Mouse (Mus musculus) left cerebral cortex, adult 9 months (tissue): ENCODE results near the gene D430041D05Rik.

ENCODE experiments used
- DNase-seq, 2 experiments: peaks; one replicate each; pipeline ENCODE4 v3.0.0; 2022; ENCODE audit warnings: low spot score in 2 of 2

D430041D05Rik gene

DNA sequence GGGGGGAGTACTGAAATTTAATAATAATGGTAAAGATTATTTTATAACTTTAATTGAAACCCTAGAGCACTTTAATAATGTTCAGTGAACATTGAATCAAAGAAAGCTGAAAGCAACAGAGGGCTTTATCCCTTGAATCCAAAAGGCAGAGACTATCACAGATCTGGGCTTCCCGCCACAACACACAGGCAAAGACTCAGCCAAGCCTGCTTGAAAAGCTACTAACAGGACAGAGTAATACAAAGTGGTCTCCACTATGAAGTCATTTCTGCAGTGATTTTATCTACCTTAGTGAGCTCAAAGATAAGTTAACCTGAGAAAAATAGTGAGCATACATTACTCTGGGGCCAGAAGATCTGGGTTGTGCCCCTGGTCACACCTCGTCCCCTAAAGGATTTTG, 128.0 kb downstream of the D430041D05Rik start:
- DNase-seq = no peak

DNA sequence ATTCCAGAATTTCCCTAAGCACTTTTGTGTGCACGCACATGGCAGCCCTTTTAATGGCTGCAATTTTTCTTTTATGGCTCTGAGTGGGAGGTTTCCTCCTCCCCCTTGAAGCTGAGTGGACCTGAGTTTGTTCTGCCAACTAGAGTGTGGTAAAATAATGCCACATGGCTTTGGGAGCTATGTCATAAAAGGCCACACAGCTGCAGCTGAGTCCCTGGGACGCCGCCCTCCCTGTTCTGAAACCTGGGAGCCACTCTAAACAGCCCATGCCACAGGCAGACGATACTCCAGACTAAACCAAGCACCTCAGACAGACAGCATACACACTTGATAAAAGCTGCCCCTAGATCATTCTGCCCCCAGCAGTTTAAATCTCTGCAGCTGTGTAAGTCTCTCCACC, 143.8 kb downstream of the D430041D05Rik start:
- DNase-seq = no peak

DNA sequence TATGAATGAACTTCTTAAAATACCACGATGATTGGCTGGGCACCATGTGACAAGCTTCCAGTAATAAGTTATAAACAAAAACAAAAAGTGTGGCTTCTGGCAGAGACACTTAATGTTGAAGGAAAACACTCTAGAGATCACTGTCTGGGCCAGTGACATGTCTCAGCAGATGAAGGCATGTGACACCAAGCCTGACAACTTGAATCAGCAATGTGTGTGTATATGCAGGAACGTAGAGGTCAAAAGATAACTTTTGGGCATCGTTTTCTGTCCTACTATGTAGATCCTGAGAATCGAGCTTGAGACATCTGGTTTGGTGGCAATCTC, 149.1 kb downstream of the D430041D05Rik start:
- no peak for DNase-seq

DNA sequence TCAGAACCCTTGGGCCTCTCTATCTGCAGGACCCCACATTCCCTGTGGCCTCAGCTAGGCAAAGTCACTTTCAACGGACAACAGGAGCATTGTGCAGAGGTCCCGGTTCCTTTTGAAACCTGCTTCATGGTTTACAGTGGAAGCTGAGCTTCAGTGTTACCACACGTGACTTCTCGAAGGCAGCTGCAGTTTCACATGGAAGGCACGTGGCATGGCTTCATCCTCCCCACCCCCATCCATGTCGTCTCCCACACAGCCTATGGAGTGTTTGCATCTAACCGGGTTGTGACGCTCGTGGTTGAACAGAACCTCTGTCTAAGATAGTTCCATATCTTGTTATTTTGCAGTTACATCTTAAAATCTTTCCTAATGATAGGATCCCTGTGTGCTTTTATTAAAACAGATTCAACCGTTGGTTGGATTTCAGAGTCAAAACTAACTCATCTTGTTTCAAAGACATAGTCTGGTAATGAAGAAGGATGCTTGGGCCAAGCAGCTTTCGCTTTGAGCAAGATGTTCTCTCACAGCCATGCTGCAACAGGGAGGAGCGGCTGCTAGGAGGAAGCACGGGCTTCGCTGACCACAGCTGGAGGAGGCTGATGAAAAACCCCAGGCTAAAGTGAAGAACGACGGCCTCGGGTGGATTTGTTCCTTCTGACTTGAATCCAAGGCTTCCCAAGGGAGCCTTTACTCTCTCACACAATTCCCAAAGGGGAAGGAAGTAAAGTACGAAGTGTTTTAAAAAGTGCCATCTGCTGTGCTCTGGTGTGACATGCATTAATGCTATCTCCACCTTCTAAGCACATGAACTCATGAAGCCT, 149.7 kb downstream of the D430041D05Rik start:
- no peak for DNase-seq

DNA sequence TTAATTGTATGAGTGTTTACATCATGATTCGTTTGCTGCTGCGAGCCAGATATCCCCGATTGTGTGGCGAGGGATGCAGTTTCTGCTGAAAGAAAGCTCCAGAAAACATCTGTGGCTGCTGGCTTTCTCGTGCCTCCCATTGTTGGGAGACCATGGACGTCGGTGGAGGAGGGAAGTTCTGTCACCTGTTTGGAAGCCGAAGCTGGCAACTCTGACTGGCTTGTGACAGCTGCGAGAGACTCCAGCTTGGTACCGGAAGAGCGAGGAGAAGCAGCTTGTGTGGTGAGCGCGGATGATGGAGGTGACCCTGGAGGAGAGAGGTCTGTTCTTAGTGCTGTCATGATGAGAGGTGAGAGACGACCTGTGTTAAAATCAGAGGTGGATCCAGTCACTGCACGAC, 154.2 kb downstream of the D430041D05Rik start:
- DNase-seq = no peak

DNA sequence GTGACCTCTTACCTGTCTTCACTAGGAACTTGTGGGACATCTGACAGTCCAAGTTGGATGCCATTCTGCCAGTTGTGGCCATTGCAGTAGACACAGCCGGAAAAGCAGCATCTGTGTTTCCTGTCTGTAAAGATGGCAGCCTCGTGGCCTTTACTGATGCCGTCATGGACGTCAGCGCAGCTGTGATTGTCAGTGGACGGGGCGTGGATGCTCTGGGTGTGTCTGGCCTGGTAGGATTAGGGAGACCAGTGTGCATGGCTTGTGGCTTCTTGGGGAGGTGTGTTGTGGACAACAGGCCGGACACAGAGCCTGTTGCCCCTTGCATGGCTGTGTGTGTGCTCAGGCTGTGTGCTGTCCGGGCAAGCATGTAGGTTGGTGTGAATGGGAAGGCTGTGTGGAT, 155.9 kb downstream of the D430041D05Rik start:
- no peak for DNase-seq

DNA sequence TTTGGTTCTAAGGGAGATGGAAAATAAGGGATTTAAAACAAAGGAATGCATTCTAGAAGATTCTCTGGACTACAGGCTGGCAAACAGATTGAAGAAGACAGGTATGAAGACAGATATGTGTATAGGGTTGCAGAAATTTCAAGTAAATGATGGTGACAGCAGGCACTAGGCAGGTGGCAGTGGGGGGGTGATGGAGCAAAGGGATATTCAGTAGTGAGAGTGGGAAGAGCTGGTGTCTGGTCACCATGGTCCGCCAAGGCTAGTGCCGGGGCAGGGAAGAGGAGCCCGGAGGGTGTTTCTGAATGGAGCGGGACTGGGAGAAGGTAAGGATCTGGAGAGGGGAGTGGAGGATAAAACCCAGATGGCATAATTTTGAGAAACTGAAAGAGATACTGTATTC, 157.5 kb downstream of the D430041D05Rik start:
- no peak for DNase-seq

DNA sequence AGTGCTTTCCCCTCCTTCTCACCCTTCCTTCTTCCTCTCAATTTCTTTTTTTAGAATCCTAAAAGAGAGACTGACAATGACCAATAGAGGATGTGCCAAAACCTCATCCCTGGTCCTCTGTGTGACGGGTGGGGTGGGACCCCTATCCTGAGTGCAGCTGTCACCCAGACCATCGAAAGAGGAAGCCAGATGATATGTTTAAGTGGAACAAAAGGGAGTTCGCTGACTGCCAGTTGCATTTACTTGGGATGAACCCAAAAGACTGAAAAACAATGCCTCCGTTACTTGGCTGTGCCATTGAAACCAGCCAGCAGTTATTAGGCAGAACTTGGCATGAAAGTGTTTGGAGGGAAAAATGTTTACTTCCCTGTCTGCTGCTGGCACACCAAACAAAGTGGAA, 159.2 kb downstream of the D430041D05Rik start:
- DNase-seq = no peak

DNA sequence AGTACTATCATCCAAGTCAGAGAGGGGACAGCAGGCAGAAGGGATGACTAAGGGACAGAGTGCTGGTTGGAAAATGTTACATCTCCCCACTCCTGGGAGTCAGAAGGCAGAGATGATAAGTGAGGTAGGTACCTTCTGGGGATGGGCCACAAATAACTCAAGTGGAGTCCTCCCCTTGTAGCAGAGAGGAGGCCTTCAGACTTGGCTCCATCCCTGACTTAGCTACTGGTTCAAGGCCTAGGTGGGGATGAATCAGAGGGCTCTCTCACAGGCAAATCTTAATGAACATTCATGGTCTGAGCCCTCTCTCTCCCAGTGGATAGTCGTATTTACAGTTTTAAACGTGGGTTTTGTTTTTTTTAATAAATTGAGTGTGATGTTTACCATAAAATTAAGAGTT, 161.0 kb downstream of the D430041D05Rik start:
- no peak for DNase-seq

DNA sequence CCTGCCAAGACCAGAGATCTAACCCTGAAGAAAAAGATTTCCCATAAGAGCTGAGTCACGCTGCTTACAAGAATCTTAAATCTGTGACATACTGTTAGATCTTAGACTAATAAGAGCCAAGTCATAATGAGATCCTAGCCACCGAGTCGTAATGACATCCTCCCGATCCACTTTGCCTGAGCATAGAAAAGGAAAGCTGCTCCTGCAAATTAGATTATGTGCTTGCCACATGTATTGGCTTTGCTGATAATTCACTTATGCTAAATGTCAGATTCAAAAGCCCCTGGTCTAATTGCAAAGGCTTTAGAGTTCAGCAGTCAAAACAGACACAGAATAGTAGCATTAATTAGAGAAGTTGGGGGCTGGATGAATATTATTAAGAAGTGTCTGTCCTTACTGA, 164.0 kb downstream of the D430041D05Rik start:
- no peak for DNase-seq

DNA sequence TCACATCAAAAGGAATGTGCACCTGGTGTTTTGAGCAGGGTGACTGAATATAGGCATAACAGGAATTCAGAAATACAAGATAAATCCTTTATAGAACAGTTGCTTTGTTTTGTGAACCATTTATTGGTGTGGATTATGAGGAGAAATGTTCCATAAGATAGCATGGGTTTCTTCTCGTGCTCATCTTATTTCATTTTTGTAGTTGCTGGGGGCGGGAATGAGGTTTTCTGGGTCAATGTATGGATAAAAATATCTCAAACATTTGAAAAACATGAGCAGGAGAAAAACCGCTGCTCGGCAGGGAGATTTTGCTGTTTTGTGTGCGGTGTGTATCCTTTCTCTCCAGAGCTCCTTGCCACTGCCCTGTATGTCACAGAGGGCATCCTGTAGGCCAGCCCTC, 168.8 kb downstream of the D430041D05Rik start:
- no peak for DNase-seq

DNA sequence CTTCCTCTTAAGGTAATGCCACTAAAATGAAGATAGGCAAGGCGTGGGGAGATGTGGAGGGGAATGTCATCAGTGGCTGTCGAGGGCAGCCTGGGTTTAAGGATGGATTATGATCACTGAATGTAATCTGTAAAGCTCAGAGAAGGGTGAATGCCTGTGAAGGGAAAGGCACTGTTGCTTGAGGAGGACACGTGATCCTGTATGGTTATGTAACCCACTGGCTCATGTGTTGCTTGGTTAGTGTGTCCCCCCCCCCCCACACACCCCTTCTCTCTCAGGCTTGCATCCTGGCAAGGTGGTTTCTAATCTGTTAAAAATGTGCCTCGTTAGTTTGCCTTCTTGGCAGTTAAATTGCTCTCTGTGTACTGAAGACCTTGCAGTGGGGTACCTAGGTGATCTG, 173.7 kb downstream of the D430041D05Rik start:
- no peak for DNase-seq

DNA sequence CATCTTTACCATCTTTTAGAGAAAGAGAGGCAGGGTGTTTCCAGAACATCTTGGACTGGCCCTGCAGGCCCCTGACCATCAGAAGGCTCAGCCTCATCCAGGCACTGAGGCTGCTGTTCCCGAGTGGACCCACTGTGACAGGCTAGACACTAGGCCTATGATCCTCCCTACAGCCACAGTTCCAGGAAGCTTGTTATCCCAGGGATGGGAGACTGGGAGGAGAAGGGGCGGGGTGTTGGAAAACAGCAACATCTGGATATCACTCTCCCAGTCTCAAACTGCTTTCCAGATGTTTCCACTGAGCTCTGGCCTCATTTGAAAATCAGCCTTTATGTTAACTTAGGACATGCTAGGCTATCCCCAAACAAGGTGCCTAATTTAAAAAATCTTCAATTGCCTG, 180.4 kb downstream of the D430041D05Rik start:
- DNase-seq = no peak

DNA sequence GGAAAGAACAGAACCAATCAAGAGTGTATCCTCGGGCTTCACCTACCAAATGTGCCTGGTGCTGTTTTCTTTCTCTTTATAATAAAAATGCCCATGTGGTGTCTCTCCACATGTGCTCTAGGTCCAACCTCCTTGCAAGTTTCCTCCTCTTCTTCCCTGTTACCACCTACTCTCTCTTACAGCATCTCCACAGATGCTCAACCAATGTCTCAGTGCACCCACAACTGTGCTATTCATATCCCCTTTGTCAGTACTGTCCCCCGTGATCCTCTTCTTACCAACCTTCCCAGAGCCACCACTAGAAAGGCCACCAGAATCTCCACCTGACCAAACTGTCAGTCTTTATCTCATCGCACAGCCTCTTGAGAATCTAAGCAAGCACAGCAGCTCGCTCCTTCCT, 184.8 kb downstream of the D430041D05Rik start:
- peak; percentile 52 to 53 for DNase-seq

DNA sequence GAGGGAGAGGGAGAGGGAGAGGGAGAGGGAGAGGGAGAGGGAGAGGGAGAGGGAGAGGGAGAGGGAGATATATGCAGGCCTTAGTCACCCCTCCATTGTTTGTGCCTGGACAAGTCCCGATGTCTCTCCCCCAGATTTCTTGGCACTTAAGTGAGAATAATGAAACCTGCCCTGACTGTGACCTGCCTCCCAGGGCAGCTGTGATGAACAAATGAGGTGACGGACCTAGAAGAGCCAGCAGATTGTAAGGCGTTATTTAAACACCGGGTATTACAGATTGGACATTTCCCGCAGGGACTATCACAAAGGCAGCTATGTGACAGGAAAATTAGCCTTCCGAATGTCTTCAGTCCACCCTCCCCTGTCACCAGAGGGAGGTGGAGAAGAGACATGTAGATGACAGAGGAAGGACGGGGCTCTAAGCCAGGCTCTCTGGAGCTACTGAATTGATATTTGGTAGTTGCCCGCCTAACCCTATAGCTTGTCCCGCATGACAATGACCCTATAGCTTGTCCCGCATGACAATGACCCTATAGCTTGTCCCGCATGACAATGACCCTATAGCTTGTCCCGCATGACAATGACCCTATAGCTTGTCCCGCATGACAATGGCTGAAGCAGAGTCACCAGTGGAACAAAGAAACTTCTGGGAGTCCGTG, 191.0 kb downstream of the D430041D05Rik start:
- no peak for DNase-seq

DNA sequence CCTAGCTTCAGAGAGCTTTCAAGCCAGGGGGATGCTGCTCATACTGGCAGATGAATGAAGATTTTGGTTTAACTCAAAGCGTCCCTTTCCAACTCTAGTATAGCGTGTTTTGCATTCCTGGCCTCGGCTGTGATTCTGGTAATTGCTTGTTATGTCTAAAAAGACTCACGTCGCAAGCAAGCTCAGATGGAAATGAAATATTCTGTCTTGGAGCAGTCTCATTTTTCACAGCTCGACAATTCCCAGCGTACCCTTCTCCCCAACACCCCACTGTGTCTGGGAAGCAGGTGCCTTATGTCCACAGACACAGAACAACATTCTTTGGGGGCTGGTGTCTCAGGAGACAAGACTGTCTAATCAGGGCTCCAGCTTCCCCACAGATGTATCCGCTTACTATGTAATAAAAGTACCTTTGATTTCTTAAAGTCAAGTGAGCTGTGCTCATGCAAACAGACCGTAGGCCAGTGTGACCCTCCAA, 192.2 kb downstream of the D430041D05Rik start:
- DNase-seq = no peak

DNA sequence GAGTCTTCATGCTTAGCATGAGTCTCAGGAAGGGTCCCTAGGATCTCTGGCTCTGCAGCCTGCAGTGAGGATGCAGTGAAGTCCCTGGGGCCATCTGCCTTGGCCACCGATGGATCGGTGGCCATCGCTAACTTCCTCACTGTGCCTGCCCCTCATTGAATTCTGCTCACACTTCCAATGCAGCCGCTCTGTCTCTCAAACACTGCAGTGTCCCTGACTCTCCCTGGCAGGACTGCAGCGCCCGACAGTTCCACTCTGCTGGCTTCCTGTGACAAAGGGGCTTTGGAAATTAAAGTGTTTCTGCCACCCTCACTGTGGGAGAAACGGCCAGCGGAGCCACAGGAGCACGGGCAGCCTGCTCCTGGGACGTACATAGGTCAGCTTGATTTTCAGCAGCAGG, 192.7 kb downstream of the D430041D05Rik start:
- DNase-seq = no peak

DNA sequence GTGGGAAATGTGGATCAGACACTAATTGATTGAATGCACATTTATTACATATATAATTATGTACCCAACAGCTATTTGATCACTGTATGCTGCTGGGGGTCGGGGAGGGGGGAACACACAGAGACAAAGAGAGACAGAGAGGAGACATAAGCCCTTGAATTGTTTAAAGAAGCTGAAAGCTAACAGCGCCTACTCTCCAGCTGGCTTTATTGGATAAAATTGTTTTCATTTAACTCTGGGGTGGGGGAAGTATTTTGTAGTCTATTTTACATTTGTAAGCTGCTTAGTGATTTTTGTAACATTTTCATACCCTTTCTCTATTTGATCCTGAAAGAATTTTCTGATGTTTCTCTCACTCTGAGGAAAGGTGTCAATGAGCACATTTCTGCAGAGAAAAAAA, 201.4 kb downstream of the D430041D05Rik start:
- DNase-seq = no peak

DNA sequence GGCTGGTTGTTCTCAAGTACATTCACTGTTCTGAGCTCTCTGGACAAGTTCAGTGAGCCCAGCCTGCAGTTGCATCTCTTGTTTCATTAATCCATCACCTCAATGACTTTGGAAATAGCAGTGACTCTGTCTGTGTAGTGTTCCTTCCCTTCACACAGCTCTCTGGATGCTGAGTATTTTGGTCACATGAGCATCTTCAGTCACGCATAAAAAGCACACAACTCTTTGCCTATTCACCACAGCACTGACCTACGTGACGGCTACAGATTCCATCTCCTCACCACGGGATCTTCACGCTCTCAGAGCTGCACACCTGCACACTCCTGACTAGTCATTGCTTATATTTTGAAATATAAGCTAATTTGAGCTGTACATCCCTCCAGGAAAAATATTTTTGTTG, 202.4 kb downstream of the D430041D05Rik start:
- DNase-seq = no peak

DNA sequence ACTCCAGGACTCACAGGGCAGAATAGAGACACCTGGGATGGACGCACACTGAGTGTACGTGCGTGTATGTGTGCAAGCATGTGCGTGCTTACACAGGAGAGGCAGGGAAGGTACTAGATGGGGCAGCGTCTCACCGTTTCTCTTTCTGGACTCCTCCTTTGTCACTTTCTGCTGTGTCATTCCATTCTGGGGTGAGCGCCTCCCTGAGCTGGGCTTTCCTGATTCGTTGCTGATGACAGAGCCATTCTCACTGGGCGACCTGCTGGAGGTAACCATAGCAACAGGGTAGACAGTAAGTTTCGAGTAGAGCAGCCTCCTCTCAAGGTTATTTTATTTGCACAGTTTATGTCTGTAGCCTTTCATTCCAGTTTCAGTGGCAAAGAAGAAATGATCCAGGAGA, 202.9 kb downstream of the D430041D05Rik start:
- DNase-seq = peak; percentile 75 to 82

DNA sequence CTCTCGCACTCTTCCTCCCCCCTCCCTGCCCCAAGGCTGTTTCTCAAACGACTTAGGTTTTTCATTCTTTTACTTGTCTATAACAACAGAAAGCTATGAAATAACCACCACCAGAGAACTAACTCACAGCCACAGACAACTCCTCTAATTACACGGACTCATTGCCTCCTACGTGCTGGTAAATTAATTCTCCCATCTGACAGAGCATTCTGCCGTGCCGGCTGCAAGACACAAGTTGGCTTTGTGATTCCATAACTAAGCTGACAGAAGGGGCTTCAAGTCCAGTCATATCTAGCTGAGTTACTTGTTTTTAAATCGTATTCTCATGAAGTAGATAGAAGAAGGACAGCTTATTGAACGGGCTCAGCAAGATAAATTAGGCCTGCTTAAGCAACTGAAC, 205.2 kb downstream of the D430041D05Rik start:
- peak in 1 of 2 experiments; percentile 49 for DNase-seq

DNA sequence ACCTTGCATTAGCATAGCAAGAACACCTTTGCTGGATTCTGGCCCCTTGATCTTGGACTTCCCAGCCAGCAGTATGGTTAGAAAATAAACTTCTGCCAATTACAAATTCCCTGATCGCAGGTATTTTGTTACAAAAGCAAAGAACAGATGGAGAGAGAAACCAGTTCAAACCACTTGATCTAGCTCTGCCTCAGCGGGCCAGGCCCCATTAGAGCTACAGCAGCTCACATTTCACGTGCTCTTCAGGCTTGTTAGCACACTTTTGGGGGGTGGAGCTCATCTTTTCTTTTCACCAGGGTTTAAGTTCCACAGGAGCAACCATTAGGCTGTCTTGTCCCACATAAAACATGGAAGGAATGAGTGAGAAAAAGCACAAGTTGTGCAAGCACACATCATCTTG, 210.6 kb downstream of the D430041D05Rik start:
- no peak for DNase-seq

DNA sequence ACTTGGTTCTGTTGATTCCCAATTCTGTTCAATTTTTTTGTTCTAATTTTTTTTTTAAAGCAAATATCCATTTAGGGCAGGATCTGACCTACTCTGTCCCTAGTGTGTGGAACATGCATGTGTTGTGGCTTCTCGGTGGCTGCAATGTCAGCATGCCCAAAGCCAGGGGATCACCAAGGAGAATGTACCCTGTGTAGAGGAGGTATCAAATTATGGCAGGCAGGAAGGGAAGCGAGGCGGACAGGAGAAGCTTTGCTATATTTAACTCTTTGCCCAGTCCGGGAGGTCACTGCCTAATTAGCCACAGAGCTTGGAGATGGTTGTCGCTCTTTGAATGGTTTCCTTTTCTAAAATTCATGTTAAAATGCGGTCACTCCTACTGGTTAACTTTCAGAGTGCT, 212.6 kb downstream of the D430041D05Rik start:
- no peak for DNase-seq
